Mouse (Mus musculus): ENCODE data around the gene Mst1. TPM values are rescaled to one million over a fixed set of nuclear protein-coding genes. Genes with fewer than 3 reads are reported as not detected.

The Mst1 gene
- total and polyA plus RNA-seq, 2 experiments from 2014 or later = not detected

- Histone ChIP-seq H3K4me3 (ENCODE audit: low read length) (no peak overlapping the region), H3K36me3 (ENCODE audit: insufficient read depth, low read length) (peaks cover 26% of the 10 kb centered on the region), H3K9ac (replicated peaks; ENCODE audit: low read length) (no peak overlapping the region), H3K9me3 (ENCODE audit: low read length) (no peaks in the 10 kb centered on the region), H3K27ac (no peak overlapping the region), H3K4me1 (ENCODE audit: insufficient read depth, low read length) (peaks cover 6% of the 10 kb centered on the region), H3K4me2 (ENCODE audit: low read depth, low read length) (no peak overlapping the region), H3K27me3 (ENCODE audit: insufficient read depth, low read length) (no peaks in the 10 kb centered on the region)
- ATAC-seq = no peak
- 73% methylated on average over 43 of the region's 43 CpGs for WGBS
- TF ChIP-seq CTCF (IDR thresholded peaks at IDR 0.05; ENCODE audit: low read depth) = no peak
- DNase-seq (ENCODE audit: low spot score) = no peak
These were observed 35.2 kb downstream of the Mst1 start for GRCm38 (mm10) chr9:108115290-108116077.

- Histone ChIP-seq H3K36me3 (ENCODE audit: insufficient read depth, low read length) (peaks cover 23% of the 10 kb centered on the region), H3K9me3 (ENCODE audit: low read length) (no peaks in the 10 kb centered on the region), H3K4me2 (ENCODE audit: low read depth, low read length) (no peak overlapping the region), H3K27me3 (ENCODE audit: insufficient read depth, low read length) (no peaks in the 10 kb centered on the region), H3K4me1 (ENCODE audit: insufficient read depth, low read length) (no peaks in the 10 kb centered on the region), H3K9ac (replicated peaks; ENCODE audit: low read length) (no peak overlapping the region), H3K4me3 (ENCODE audit: low read length) (no peak overlapping the region), H3K27ac (no peak overlapping the region)
- DNase-seq (ENCODE audit: low spot score) (no peak), ATAC-seq (no peak)
- no peak for TF ChIP-seq CTCF (IDR thresholded peaks at IDR 0.05; ENCODE audit: low read depth)
- 56% methylated on average over 4 of the region's 4 CpGs for WGBS
These were observed 36.9 kb downstream of the Mst1 start for GRCm38 (mm10) chr9:108117143-108117542.

GRCm38 (mm10) chr9:108119891-108120411 lies 39.7 kb downstream of the Mst1 start:
- peak; percentile 44; the same call in 1 of the 2 replicates for ATAC-seq
- Histone ChIP-seq H3K9ac (replicated peaks; ENCODE audit: low read length) (no peak overlapping the region), H3K9me3 (ENCODE audit: low read length) (no peaks in the 10 kb centered on the region), H3K36me3 (ENCODE audit: insufficient read depth, low read length) (peaks cover 13% of the 10 kb centered on the region), H3K27me3 (ENCODE audit: insufficient read depth, low read length) (no peaks in the 10 kb centered on the region), H3K4me1 (ENCODE audit: insufficient read depth, low read length) (no peaks in the 10 kb centered on the region), H3K4me2 (ENCODE audit: low read depth, low read length) (no peak overlapping the region), H3K27ac (no peak overlapping the region), H3K4me3 (ENCODE audit: low read length) (no peak overlapping the region)
- WGBS = 62% methylated on average over 8 of the region's 11 CpGs
- DNase-seq (ENCODE audit: low spot score) = no peak
- no peak for TF ChIP-seq CTCF (IDR thresholded peaks at IDR 0.05; ENCODE audit: low read depth)

- Histone ChIP-seq H3K4me1 (ENCODE audit: insufficient read depth, low read length) (no peaks in the 10 kb centered on the region), H3K4me2 (ENCODE audit: low read depth, low read length) (no peak overlapping the region), H3K9ac (replicated peaks; ENCODE audit: low read length) (no peak overlapping the region), H3K27ac (no peak overlapping the region), H3K9me3 (ENCODE audit: low read length) (no peaks in the 10 kb centered on the region), H3K4me3 (ENCODE audit: low read length) (no peak overlapping the region), H3K36me3 (ENCODE audit: insufficient read depth, low read length) (peaks cover 11% of the 10 kb centered on the region; the same call in 1 of the 2 replicates), H3K27me3 (ENCODE audit: insufficient read depth, low read length) (no peaks in the 10 kb centered on the region)
- DNase-seq (ENCODE audit: low spot score) = no peak
- WGBS = 91% methylated on average over 8 of the region's 8 CpGs
- TF ChIP-seq CTCF (IDR thresholded peaks at IDR 0.05; ENCODE audit: low read depth) = no peak
- 0 out of 2 replicates have a peak, but pooled peaks have one; percentile 46 for ATAC-seq
These were observed 40.4 kb downstream of the Mst1 start for GRCm38 (mm10) chr9:108120671-108121070.

DNA sequence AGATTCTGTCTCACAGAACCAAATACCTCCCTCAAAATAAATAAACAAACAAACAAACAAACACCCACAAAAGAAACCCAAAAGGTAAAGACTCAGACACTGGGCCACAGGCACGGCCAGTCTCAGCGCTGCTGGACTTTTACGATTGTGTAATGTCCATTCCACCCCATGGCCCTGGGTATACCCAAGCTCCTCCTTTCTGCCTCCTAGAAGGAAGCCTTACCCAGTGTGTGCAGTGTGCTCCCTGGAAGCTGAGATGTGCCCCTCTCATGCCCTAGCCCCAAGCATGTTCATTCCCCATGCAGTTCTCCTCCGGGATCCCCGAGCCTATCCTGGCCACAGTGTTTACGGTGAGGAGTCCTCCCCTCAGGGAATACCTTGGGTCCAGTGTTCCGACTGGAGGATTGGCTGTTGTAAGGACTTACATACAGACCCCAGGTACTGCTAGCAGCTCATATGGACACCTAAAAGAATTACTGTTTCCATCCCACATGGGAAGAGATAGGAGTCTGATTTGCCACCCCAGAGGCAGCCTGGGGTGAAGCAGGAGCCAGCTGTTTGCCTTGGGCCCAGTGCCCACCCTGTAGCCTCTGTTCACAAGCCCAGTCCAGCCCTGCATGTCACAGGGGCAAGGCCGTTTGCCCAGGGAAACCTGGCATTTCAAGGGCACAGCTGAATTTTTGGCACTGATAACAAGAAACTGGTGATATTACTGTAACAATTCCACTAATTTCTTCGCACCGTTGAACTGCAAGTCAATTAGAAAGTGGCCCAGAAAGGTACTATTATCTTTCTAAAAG lies 41.1 kb downstream of the Mst1 start:
- Histone ChIP-seq H3K4me2 (ENCODE audit: low read depth, low read length) (no peak overlapping the region), H3K9ac (replicated peaks; ENCODE audit: low read length) (no peak overlapping the region), H3K4me3 (ENCODE audit: low read length) (no peak overlapping the region), H3K4me1 (ENCODE audit: insufficient read depth, low read length) (no peaks in the 10 kb centered on the region), H3K36me3 (ENCODE audit: insufficient read depth, low read length) (0 out of 2 replicates have a peak, but pooled peaks cover 5% of the 10 kb centered on the region), H3K27me3 (ENCODE audit: insufficient read depth, low read length) (no peaks in the 10 kb centered on the region), H3K9me3 (ENCODE audit: low read length) (no peaks in the 10 kb centered on the region), H3K27ac (no peak overlapping the region)
- 81% methylated on average over 10 of the region's 10 CpGs for WGBS
- no peak for ATAC-seq
- TF ChIP-seq CTCF (IDR thresholded peaks at IDR 0.05; ENCODE audit: low read depth) = no peak
- no peak for DNase-seq (ENCODE audit: low spot score)

- Histone ChIP-seq H3K4me2 (ENCODE audit: low read depth, low read length) (no peak overlapping the region), H3K27me3 (ENCODE audit: insufficient read depth, low read length) (no peaks in the 10 kb centered on the region), H3K4me1 (ENCODE audit: insufficient read depth, low read length) (no peaks in the 10 kb centered on the region), H3K27ac (no peak overlapping the region), H3K36me3 (ENCODE audit: insufficient read depth, low read length) (0 out of 2 replicates have a peak, but pooled peaks cover 5% of the 10 kb centered on the region), H3K4me3 (ENCODE audit: low read length) (no peak overlapping the region), H3K9ac (replicated peaks; ENCODE audit: low read length) (no peak overlapping the region), H3K9me3 (ENCODE audit: low read length) (no peaks in the 10 kb centered on the region)
- DNase-seq (ENCODE audit: low spot score) (no peak), ATAC-seq (no peak)
- 85% methylated on average over 4 of the region's 4 CpGs for WGBS
- TF ChIP-seq CTCF (IDR thresholded peaks at IDR 0.05; ENCODE audit: low read depth) = no peak
These were observed 43.7 kb downstream of the Mst1 start for GRCm38 (mm10) chr9:108123916-108124315.
